Mouse (Mus musculus) forebrain, postnatal 0 days (tissue): Measurements from ENCODE around the gene Supt5. TPM values are rescaled to one million over a fixed set of nuclear protein-coding genes. Genes with fewer than 3 reads are reported as not detected.
A peak's percentile ranks its signal among the peaks of the same experiment; 100 is the strongest.

ENCODE experiments used
- ATAC-seq: fragments of 200-750 bp; cut with Nextera tagmentation; 2 replicates; pipeline ENCODE4 v1.8.0; 2017; ENCODE audit warnings: mild to moderate bottlenecking, moderate library complexity
- DNase-seq: peaks from one replicate; pipeline ENCODE4 v3.0.0-alpha.2; 2015
- H3K27ac ChIP-seq: fragments of 300-500 bp; sonication (generic); 2 replicates; pipeline ENCODE4 v1.5.1; 2014; ENCODE audit warnings: low read depth, mild to moderate bottlenecking, antibody characterized with exemption, low read length, moderate library complexity, mixed read lengths
- H3K27me3 ChIP-seq: fragments of 300-500 bp; sonication (generic); 2 replicates; pipeline ENCODE4 v1.6.1; 2014; ENCODE audit warnings: mild to moderate bottlenecking, low read length, mixed read lengths; ENCODE audit not compliant: insufficient read depth
- H3K36me3 ChIP-seq: fragments of 300-500 bp; sonication (generic); 2 replicates; pipeline ENCODE4 v1.6.1; 2014; ENCODE audit warnings: mild to moderate bottlenecking, moderate library complexity; ENCODE audit not compliant: insufficient read depth
- H3K4me1 ChIP-seq: fragments of 300-500 bp; sonication (generic); 2 replicates; pipeline ENCODE4 v1.6.1; 2014; ENCODE audit warnings: antibody characterized with exemption; ENCODE audit not compliant: insufficient read depth
- H3K4me2 ChIP-seq: fragments of 300-500 bp; sonication (generic); 2 replicates; pipeline ENCODE4 v1.6.1; 2014; ENCODE audit warnings: low read depth, mild to moderate bottlenecking, moderate library complexity
- H3K4me3 ChIP-seq: fragments of 300-500 bp; sonication (generic); 2 replicates; pipeline ENCODE4 v1.5.1; 2014; ENCODE audit warnings: low read depth, low read length, mixed read lengths
- H3K9ac ChIP-seq: fragments of 300-500 bp; sonication (generic); 2 replicates; pipeline ENCODE4 v1.6.1; 2014; ENCODE audit warnings: mild to moderate bottlenecking
- H3K9me3 ChIP-seq: fragments of 300-500 bp; sonication (generic); 2 replicates; pipeline ENCODE4 v1.6.1; 2016; ENCODE audit warnings: low read length
- CTCF ChIP-seq: sonication (generic); IDR thresholded peaks from 2 replicates; pipeline ENCODE4 v1.5.1; 2016; ENCODE audit warnings: antibody characterized with exemption, control low read depth, low read depth
- WGBS: fragments of 180-500 bp; shearing (Covaris S2); extraction: QIAGEN DNeasy Blood & Tissue Kit; methylation state at CpG from one replicate; pipeline ENCODE4 v1.1.7; 2014; 5-methylcytosine and 5-hydroxymethylcytosine counted together
- polyA plus RNA-seq: library from polyadenylated mRNA; unstranded; fragments of >200 nt; fragmentation: Nextera tagmentation; extraction: Ambion mirVana; gene quantifications from 2 replicates; pipeline ENCODE4 v1.2.1, GENCODE M21; 2015
- total RNA-seq: library from RNA; depleted of rRNA; stranded (reverse); fragments of >200 nt; gene quantifications from 2 replicates; pipeline ENCODE4 v1.2.3, GENCODE M21; 2014

The Supt5 gene
- total and polyA plus RNA-seq, 2 experiments from 2014 or later: 83.3 to 111 TPM

DNA sequence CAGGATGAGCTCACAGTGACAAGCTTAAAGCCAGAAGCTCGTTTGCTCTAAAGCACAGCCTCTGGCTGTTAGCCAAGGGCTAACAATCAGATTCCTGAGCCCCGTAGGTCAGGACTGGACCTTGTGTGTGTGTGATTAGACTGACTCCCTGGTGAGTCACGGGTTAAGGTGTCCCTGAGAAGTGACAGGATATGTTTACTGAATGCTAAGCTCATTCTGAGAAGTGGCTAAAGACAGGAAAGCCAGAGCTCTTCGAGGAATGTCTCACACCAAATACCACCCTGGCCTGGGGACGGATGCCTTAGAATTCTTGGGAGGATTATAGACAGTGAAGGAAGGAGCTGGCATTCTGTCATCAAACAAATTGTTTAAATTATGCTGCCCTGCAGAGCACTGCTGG is 19.4 kb upstream of the Supt5 start:
- TF ChIP-seq CTCF: no peak
- H3K27me3 ChIP-seq: no peaks in the 10 kb centered on the region
- H3K27ac ChIP-seq: peak overlapping the region; percentile 35; the same call in 1 of the 2 replicates
- no peak for DNase-seq
- no peaks in the 10 kb centered on the region for H3K9me3 ChIP-seq
- H3K36me3 ChIP-seq: peaks cover 61% of the 10 kb centered on the region
- H3K4me3 ChIP-seq: no peak overlapping the region
- H3K4me1 ChIP-seq: no peaks in the 10 kb centered on the region
- no peak overlapping the region for H3K4me2 ChIP-seq
- H3K9ac ChIP-seq: peak overlapping the region; percentile 25; the same call in 1 of the 2 replicates
- WGBS: under 1% methylated on average over 5 of the region's 5 CpGs
- ATAC-seq: no peak

DNA sequence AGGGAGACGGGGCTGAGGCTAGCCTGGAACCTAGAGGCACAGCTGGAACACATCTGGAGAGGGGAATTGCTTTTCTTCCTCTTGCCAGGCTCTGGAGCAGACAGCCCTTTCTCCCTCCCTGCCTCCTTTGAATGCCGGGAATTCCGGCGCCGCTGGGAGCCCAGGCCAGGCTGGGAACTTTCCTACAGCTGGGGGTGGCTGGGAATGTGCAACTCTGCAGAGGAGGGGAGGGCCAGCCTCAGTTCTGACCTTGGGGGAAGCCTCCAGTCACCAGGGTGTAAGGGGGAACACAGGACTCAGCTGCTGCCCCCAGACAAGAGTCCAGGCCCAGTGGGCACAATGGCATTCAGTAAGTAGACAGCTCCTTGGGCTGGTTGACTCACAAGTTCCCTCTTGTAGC is 18.4 kb upstream of the Supt5 start:
- no peaks in the 10 kb centered on the region for H3K27me3 ChIP-seq
- no peak overlapping the region for H3K4me2 ChIP-seq
- ATAC-seq (no peak), DNase-seq (no peak)
- WGBS: 2% methylated on average over 5 of the region's 5 CpGs
- no peaks in the 10 kb centered on the region for H3K9me3 ChIP-seq
- TF ChIP-seq CTCF: no peak
- no peaks in the 10 kb centered on the region for H3K4me1 ChIP-seq
- H3K36me3 ChIP-seq: peaks cover 56% of the 10 kb centered on the region
- no peak overlapping the region for H3K9ac ChIP-seq
- no peak overlapping the region for H3K27ac ChIP-seq
- no peak overlapping the region for H3K4me3 ChIP-seq

DNA sequence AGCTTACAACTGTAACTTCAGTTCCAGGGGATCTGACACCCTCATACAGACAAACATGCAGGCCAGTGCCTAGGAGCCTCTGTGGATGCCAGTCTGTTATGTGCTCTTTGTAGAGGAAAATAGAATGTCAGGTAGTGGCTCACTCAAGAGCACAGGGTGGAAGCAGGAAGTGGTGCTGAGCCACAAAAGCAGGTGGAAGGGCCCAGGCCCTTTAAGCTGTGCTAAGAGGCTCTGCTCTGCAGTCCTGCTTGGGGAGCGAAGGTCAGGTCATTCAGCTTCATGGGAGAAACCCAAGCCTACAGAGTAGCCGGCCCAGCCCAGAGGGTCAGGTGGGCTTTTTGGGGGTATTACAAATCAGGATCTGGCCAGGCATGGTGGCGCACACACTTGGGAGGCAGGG is 16.7 kb upstream of the Supt5 start:
- H3K9ac ChIP-seq: no peak overlapping the region
- peaks cover 8% of the 10 kb centered on the region; the same call in 1 of the 2 replicates for H3K4me1 ChIP-seq
- TF ChIP-seq CTCF: no peak
- ATAC-seq (no peak), DNase-seq (no peak)
- H3K4me3 ChIP-seq: no peak overlapping the region
- H3K27me3 ChIP-seq: no peaks in the 10 kb centered on the region
- H3K36me3 ChIP-seq: peaks cover 41% of the 10 kb centered on the region
- H3K27ac ChIP-seq: no peak overlapping the region
- 91% methylated on average over 3 of the region's 3 CpGs for WGBS
- H3K4me2 ChIP-seq: no peak overlapping the region
- H3K9me3 ChIP-seq: no peaks in the 10 kb centered on the region

DNA sequence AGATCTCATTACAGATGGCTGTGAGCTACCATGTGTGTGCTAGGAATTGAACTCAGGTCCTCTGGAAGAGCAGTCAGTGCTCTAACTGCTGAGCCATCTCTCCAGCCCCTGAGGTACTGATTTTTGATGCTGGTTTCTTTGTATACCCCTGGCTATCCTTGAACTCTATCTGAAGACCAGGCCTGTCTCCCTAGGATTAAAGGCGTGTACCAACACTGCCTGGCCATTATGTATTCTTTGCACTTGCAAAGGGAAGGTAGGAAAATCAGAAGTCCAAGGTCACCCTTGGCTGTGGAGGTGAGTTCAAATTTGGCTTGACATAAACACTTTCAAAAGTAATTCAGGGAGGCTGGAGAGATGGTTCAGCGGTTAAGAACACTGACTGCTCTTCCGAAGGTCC is 16.1 kb upstream of the Supt5 start:
- Histone ChIP-seq H3K9me3 (no peaks in the 10 kb centered on the region), H3K4me1 (peaks cover 13% of the 10 kb centered on the region), H3K27me3 (no peaks in the 10 kb centered on the region), H3K27ac (no peak overlapping the region), H3K36me3 (peaks cover 35% of the 10 kb centered on the region), H3K4me3 (no peak overlapping the region), H3K9ac (no peak overlapping the region), H3K4me2 (no peak overlapping the region)
- ATAC-seq: no peak
- 91% methylated on average over 3 of the region's 3 CpGs for WGBS
- DNase-seq: no peak
- no peak for TF ChIP-seq CTCF

DNA sequence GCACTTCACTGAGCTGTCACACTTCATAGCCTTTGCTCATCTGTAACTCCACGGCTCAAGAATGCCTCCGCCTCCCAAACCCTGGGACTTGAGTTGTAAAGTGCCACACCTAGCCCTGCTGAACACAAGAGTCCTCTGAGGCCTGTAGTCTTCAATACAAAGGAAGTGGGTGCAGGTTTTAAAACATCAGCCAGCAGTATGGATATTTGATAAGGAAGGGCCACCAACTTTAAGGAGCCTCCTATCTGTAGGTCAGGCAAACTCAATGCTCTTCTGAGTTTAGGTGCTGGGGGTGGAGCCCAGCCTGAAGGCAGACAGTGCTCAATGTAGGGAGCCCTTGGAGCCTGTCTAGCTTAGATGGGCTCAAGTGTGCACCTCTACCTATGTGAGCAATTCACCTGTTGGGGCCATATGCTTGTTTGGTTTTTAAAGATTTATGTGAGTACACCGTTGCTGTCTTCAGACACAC is 15.6 kb upstream of the Supt5 start:
- no peak overlapping the region for H3K4me3 ChIP-seq
- no peaks in the 10 kb centered on the region for H3K27me3 ChIP-seq
- H3K36me3 ChIP-seq: peaks cover 30% of the 10 kb centered on the region
- no peak for ATAC-seq
- no peaks in the 10 kb centered on the region for H3K9me3 ChIP-seq
- no peak overlapping the region for H3K4me2 ChIP-seq
- no peak overlapping the region for H3K27ac ChIP-seq
- no peak for DNase-seq
- 92% methylated on average over 3 of the region's 3 CpGs for WGBS
- H3K4me1 ChIP-seq: peaks cover 15% of the 10 kb centered on the region
- no peak overlapping the region for H3K9ac ChIP-seq
- no peak for TF ChIP-seq CTCF

DNA sequence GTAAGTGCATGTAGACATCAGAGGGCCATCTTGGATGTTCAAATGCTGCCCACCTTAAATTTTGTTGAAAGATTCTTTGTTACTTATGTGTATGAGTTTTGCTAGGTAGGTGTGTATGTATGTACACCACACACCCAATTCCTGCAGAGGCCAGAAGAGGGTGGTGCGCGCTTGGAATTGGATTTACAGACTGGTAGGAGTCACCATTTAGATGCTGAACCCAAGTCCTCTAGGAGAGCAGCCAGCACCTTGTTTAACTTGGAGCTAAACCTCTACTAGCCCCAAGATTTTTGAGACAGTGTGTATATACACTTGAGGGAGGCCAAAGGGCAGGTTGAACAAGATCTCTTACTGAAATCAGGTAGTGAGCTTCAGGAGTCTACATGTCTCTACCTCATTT is 14.7 kb upstream of the Supt5 start:
- TF ChIP-seq CTCF: 0 out of 2 replicates have a peak, but pooled peaks have one; percentile 12
- WGBS: 92% methylated on average over 2 of the region's 2 CpGs

DNA sequence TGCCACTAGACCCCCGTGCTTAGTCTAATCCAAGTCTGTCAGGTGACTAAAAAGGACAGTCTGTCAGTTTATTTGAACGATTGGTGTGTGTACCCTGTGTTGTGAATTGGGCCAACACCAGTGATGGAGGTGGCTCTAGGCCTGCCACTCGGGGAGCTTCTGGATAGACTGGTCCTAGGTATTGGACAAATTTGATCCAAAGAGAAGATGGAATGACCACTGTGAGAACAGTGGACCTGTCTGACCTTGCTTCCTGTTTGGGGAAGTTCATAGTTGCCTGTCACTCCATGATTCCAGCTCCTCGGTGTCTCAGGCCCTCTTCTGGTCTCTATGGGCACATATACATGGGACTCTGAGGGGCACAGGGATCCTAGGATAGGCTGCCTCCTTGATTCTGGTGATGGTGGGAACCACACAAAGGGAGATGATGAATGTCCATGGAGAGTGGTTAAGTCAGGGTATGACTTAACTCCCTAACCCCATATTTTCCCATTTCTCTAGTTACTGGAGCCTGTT is 13.2 kb upstream of the Supt5 start:
- DNase-seq (no peak), ATAC-seq (no peak)
- Histone ChIP-seq H3K27me3 (no peaks in the 10 kb centered on the region), H3K4me3 (peak overlapping the region; percentile 78), H3K27ac (no peak overlapping the region), H3K36me3 (peaks cover 27% of the 10 kb centered on the region), H3K4me1 (peaks cover 15% of the 10 kb centered on the region), H3K9ac (peak overlapping the region; percentile 99), H3K4me2 (peak overlapping the region; percentile 84), H3K9me3 (no peaks in the 10 kb centered on the region)
- TF ChIP-seq CTCF: no peak
- WGBS: 47% methylated on average over 4 of the region's 4 CpGs

More for the DNA sequence above, 14.7 kb upstream of the Supt5 start:
- no peak overlapping the region for H3K27ac ChIP-seq
- H3K9me3 ChIP-seq: no peaks in the 10 kb centered on the region
- DNase-seq (no peak), ATAC-seq (no peak)
- H3K4me2 ChIP-seq: no peak overlapping the region
- H3K36me3 ChIP-seq: peaks cover 27% of the 10 kb centered on the region
- no peak overlapping the region for H3K9ac ChIP-seq
- peaks cover 15% of the 10 kb centered on the region for H3K4me1 ChIP-seq
- no peak overlapping the region for H3K4me3 ChIP-seq
- no peaks in the 10 kb centered on the region for H3K27me3 ChIP-seq
